In genomic region chr5:25632861-25633535, GRCm38 (mm10) we compare ENCODE assay signal across 10 mouse cellular contexts.
A peak's percentile ranks its signal among the peaks of the same experiment; 100 is the strongest.
DNase-seq lines count a peak whose midpoint lies in the region; ATAC-seq and TF ChIP-seq lines count a peak whose summit lies in the region.
"Had no signal": no experiment of that assay in that cellular context is flagged by ENCODE, and none has a peak within 500 bp of the region (broad histone marks: within the 10 kb centered on the region; RNA-seq: fewer than 3 reads in every experiment).

No protein-coding gene starts in this region.

- H3K9me3 ChIP-seq in hindbrain, postnatal 0 days (ENCODE audit: low read length) = no peaks in the 10 kb centered on the region
- no peaks in the 10 kb centered on the region for H3K9me3 ChIP-seq in hindbrain, embryonic 16.5 days (ENCODE audit: control insufficient read depth, low read length)
- H3K9me3 ChIP-seq: embryonic facial prominence, embryonic 15.5 days; heart, embryonic 15.5 days had no signal

- H3K4me1 ChIP-seq in hindbrain, postnatal 0 days (ENCODE audit: insufficient read depth, low read length) = no peaks in the 10 kb centered on the region
- no peaks in the 10 kb centered on the region for H3K4me1 ChIP-seq in hindbrain, embryonic 16.5 days (ENCODE audit: control insufficient read depth, insufficient read depth, low read depth, low read length)
- H3K4me1 ChIP-seq: embryonic facial prominence, embryonic 15.5 days; heart, embryonic 15.5 days; limb, embryonic 12.5 days had no signal

- H3K9ac ChIP-seq in hindbrain, postnatal 0 days (replicated peaks; ENCODE audit: low read length) = no peak overlapping the region
- H3K9ac ChIP-seq in hindbrain, embryonic 16.5 days (ENCODE audit: low read depth, low read length) = no peak overlapping the region
- H3K9ac ChIP-seq: embryonic facial prominence, embryonic 15.5 days; heart, embryonic 15.5 days; limb, embryonic 12.5 days had no signal

- no peaks in the 10 kb centered on the region for H3K36me3 ChIP-seq in hindbrain, postnatal 0 days (ENCODE audit: insufficient read depth, low read length)
- H3K36me3 ChIP-seq in hindbrain, embryonic 16.5 days (ENCODE audit: control insufficient read depth, insufficient read depth, low read length) = no peaks in the 10 kb centered on the region
- H3K36me3 ChIP-seq: embryonic facial prominence, embryonic 15.5 days; heart, embryonic 15.5 days; limb, embryonic 12.5 days had no signal

- H3K27me3 ChIP-seq in hindbrain, postnatal 0 days (ENCODE audit: insufficient read depth, low read length) = no peaks in the 10 kb centered on the region
- H3K27me3 ChIP-seq in hindbrain, embryonic 16.5 days (replicated peaks; ENCODE audit: control insufficient read depth, insufficient read depth, low read length) = no peaks in the 10 kb centered on the region
- H3K27me3 ChIP-seq: embryonic facial prominence, embryonic 15.5 days; heart, embryonic 15.5 days; limb, embryonic 12.5 days had no signal

- no peak overlapping the region for H3K4me2 ChIP-seq in hindbrain, postnatal 0 days (ENCODE audit: low read depth, low read length)
- H3K4me2 ChIP-seq in hindbrain, embryonic 16.5 days (ENCODE audit: low read length) = no peak overlapping the region
- H3K4me2 ChIP-seq: embryonic facial prominence, embryonic 15.5 days; heart, embryonic 15.5 days; limb, embryonic 12.5 days had no signal

- TF ChIP-seq CTCF in hindbrain, postnatal 0 days (IDR thresholded peaks at IDR 0.05; ENCODE audit: low read depth) = peak; percentile 36

- no peak overlapping the region for H3K4me3 ChIP-seq in hindbrain, postnatal 0 days (ENCODE audit: low read length)
- no peak overlapping the region for H3K4me3 ChIP-seq in hindbrain, embryonic 16.5 days (ENCODE audit: low read length)
- H3K4me3 ChIP-seq: embryonic facial prominence, embryonic 15.5 days; heart, embryonic 15.5 days; limb, embryonic 12.5 days had no signal

- H3K27ac ChIP-seq in hindbrain, postnatal 0 days = no peak overlapping the region
- no peak overlapping the region for H3K27ac ChIP-seq in hindbrain, embryonic 16.5 days (ENCODE audit: low read depth, low read length)
- H3K27ac ChIP-seq: embryonic facial prominence, embryonic 15.5 days; heart, embryonic 15.5 days; limb, embryonic 12.5 days had no signal

- peak; percentile 40 for DNase-seq in hindbrain, postnatal 0 days (ENCODE audit: low spot score)
- DNase-seq in lung, postnatal 10 days = peak; percentile 7
- DNase-seq in lung, postnatal 25 days (ENCODE audit: low spot score) = no peak
- peak; percentile 34 for DNase-seq in NIH3T3 (ENCODE audit: low read depth)
- DNase-seq in naive thymus-derived CD4-positive, alpha-beta T cell, adult 2 months (ENCODE audit: low read depth) = peak; percentile 37
- DNase-seq in frontal cortex, postnatal 25 days (ENCODE audit: low spot score in 2 of 2) = no peak

- no peak for ATAC-seq in hindbrain, postnatal 0 days
- ATAC-seq in hindbrain, embryonic 16.5 days = no peak

- 52% methylated on average over 5 of the region's 5 CpGs for WGBS in hindbrain, postnatal 0 days
- 63% methylated on average over 5 of the region's 5 CpGs for WGBS in hindbrain, embryonic 16.5 days

Comparison
In these comparisons a context has a peak if more than half of its experiments do, and no peak if none do; other contexts are left out.
1. DNase-seq: peak in hindbrain, postnatal 0 days (single experiment), lung, postnatal 10 days (single experiment), NIH3T3 (single experiment) and naive thymus-derived CD4-positive, alpha-beta T cell, adult 2 months (single experiment); none in lung, postnatal 25 days (single experiment) and frontal cortex, postnatal 25 days (0 of 2).